Mouse (Mus musculus) limb, embryonic 14.5 days (tissue): Measurements from ENCODE around the gene Supt6. TPM values are rescaled to one million over a fixed set of nuclear protein-coding genes. Genes with fewer than 3 reads are reported as not detected.
A peak's percentile ranks its signal among the peaks of the same experiment; 100 is the strongest.
"Not testable (repeated sequence)": the region's sequence is repeated elsewhere in the genome, so short reads cannot be mapped to it uniquely, and the experiment has no call there.

Source experiments
- ATAC-seq: fragments of 200-750 bp; cut with Nextera tagmentation; 2 replicates; pipeline ENCODE4 v1.8.0; 2017; ENCODE audit warnings: low read depth, moderate number of reproducible peaks, moderate TSS enrichment; ENCODE audit not compliant: low FRiP score
- DNase-seq: peaks from one replicate; pipeline ENCODE4 v3.0.0-alpha.2; 2015; ENCODE audit warnings: low spot score
- H3K27ac ChIP-seq: fragments of 300-500 bp; sonication (generic); replicated peaks from 2 replicates; pipeline ENCODE4 v1.5.1; 2014; ENCODE audit warnings: low read depth, mild to moderate bottlenecking, low read length, moderate library complexity, mixed read lengths
- H3K27me3 ChIP-seq: fragments of 300-500 bp; sonication (generic); 2 replicates; pipeline ENCODE4 v1.6.1; 2014; ENCODE audit warnings: low read length, mixed read lengths; ENCODE audit not compliant: control insufficient read depth, insufficient read depth
- H3K36me3 ChIP-seq: fragments of 300-500 bp; sonication (generic); 2 replicates; pipeline ENCODE4 v1.6.1; 2014; ENCODE audit warnings: mild to moderate bottlenecking, low read length, moderate library complexity, mixed read lengths; ENCODE audit not compliant: control insufficient read depth, insufficient read depth
- H3K4me1 ChIP-seq: fragments of 300-500 bp; sonication (generic); 2 replicates; pipeline ENCODE4 v1.6.1; 2014; ENCODE audit warnings: antibody characterized with exemption, low read length, mixed read lengths; ENCODE audit not compliant: control insufficient read depth, insufficient read depth
- H3K4me2 ChIP-seq: fragments of 300-500 bp; sonication (generic); replicated peaks from 2 replicates; pipeline ENCODE4 v1.6.1; 2014; ENCODE audit warnings: low read depth, mild to moderate bottlenecking, low read length, moderate library complexity; ENCODE audit not compliant: severe bottlenecking
- H3K4me3 ChIP-seq: fragments of 300-500 bp; sonication (generic); replicated peaks from 2 replicates; pipeline ENCODE4 v1.5.1; 2014; ENCODE audit warnings: low read length
- H3K9ac ChIP-seq: fragments of 300-500 bp; sonication (generic); 2 replicates; pipeline ENCODE4 v1.6.1; 2014; ENCODE audit warnings: mild to moderate bottlenecking, low read depth, low read length, moderate library complexity; ENCODE audit not compliant: severe bottlenecking
- H3K9me3 ChIP-seq: fragments of 300-500 bp; sonication (generic); 2 replicates; pipeline ENCODE4 v1.6.1; 2016; ENCODE audit warnings: low read length; ENCODE audit not compliant: control insufficient read depth
- POLR2A ChIP-seq: fragments of 200-500 bp; IDR thresholded peaks from 2 replicates; pipeline ENCODE4 v1.8.0; 2012; ENCODE audit warnings: inconsistent platforms, mild to moderate bottlenecking, moderate library complexity, borderline replicate concordance; ENCODE audit not compliant: insufficient read depth, insufficient read length; ENCODE audit errors: extremely low read depth
- WGBS: fragments of 180-500 bp; shearing (Covaris S2); extraction: QIAGEN DNeasy Blood & Tissue Kit; methylation state at CpG from one replicate; pipeline ENCODE4 v1.1.7; 2014; 5-methylcytosine and 5-hydroxymethylcytosine counted together
- polyA plus RNA-seq, 2 experiments: library from polyadenylated mRNA; depleted of rRNA in 1 of 2; stranded (reverse) in 1 of 2; unstranded in 1 of 2; fragments of >200 nt; fragmentation: Nextera tagmentation in 1 of 2; extraction: Ambion mirVana in 1 of 2; gene quantifications; 2 replicates each; pipeline versions ENCODE4 v1.2.1 to v1.2.3; 2012 to 2014

Gene Supt6
- polyA plus RNA-seq, 2 experiments: 27.7 to 30.6 TPM

- 0 out of 2 replicates have a peak overlapping the region, but pooled peaks have one; percentile 13 for H3K27ac ChIP-seq
- peak overlapping the region; percentile 41 for H3K9ac ChIP-seq
- H3K4me2 ChIP-seq: peak overlapping the region; percentile 56
- peak overlapping the region; percentile 47 for H3K4me3 ChIP-seq
- 4% methylated on average over 28 of the region's 30 CpGs for WGBS
- H3K9me3 ChIP-seq: no peaks in the 10 kb centered on the region
- H3K36me3 ChIP-seq: peaks cover 34% of the 10 kb centered on the region
- DNase-seq (peak; percentile 83), ATAC-seq (peak; percentile 74)
- peaks cover 14% of the 10 kb centered on the region for H3K4me1 ChIP-seq
- H3K27me3 ChIP-seq: no peaks in the 10 kb centered on the region
- TF ChIP-seq POLR2A: no peak
These were observed 51.2 kb downstream of the Supt6 start for GRCm38 (mm10) chr11:78194411-78195100.

GRCm38 (mm10) chr11:78193113-78193512 lies 52.7 kb downstream of the Supt6 start, which contains the start of gene Proca1:
Gene Proca1, plus strand, starts transcription at chr11:78193392.
- 85% methylated on average over 1 of the region's 1 CpGs for WGBS
- H3K9ac ChIP-seq: no peak within 1 kb of the TSS
- DNase-seq: no peak
- H3K27me3 ChIP-seq: no peaks in the 10 kb centered on the region
- peaks cover 14% of the 10 kb centered on the region for H3K4me1 ChIP-seq
- peak within 1 kb of the TSS; percentile 56 for H3K4me2 ChIP-seq
- no peak for TF ChIP-seq POLR2A
- H3K4me3 ChIP-seq: peak within 1 kb of the TSS; percentile 47
- ATAC-seq: no peak
- peaks cover 34% of the 10 kb centered on the region for H3K36me3 ChIP-seq
- H3K9me3 ChIP-seq: no peaks in the 10 kb centered on the region
- H3K27ac ChIP-seq: no peak within 1 kb of the TSS

- DNase-seq (no peak), ATAC-seq (no peak)
- Histone ChIP-seq H3K9ac (peak overlapping the region; percentile 91), H3K4me2 (peak overlapping the region; percentile 73), H3K36me3 (peaks cover 34% of the 10 kb centered on the region), H3K27ac (peak overlapping the region; percentile 99), H3K9me3 (no peaks in the 10 kb centered on the region), H3K27me3 (no peaks in the 10 kb centered on the region), H3K4me1 (peaks cover 14% of the 10 kb centered on the region), H3K4me3 (peak overlapping the region; percentile 84)
- WGBS: 48% methylated on average over 6 of the region's 6 CpGs
- no peak for TF ChIP-seq POLR2A
These were observed 55.7 kb downstream of the Supt6 start for GRCm38 (mm10) chr11:78190041-78190440.

DNA sequence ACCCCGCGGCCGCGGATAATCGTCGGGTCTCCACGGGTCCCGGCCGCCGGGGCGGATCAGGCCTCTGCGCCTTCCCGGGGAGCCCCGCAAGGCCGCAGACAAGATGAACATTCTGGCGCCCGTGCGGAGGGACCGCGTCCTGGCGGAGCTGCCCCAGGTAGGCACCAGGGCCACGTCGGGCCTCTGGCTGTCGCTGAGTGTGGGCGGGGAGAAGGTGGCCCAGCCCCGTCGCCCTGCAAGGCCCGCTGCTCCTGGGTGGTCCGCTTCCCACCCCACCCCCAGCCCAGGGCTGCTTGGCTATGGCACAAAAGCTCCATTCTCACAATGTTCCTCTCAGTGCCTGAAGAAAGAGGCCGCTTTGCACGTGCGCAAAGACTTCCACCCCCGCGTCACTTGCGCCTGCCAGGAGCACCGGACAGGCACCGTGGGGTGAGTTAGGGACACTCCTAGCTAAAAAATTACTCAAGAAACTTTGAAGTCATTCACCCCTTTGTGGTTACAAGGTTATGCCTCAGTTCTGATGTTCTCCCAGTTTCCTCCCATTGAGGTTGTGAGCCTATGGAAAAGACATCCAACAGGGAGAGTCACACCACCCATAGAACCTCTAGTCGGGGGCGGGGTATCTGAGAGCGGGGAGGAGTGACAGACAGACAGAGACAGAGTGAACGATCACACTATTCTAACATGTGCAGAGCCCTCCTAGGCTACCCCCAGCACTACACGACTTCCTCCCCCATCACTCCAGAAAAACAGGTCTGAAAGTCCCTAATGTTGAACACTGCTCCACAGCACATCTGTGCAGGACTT lies 56.4 kb downstream of the Supt6 start:
- Histone ChIP-seq H3K9ac (peak overlapping the region; percentile 91), H3K9me3 (no peaks in the 10 kb centered on the region), H3K4me3 (peak overlapping the region; percentile 84), H3K4me1 (peaks cover 12% of the 10 kb centered on the region), H3K27ac (peak overlapping the region; percentile 99), H3K27me3 (no peaks in the 10 kb centered on the region), H3K4me2 (peak overlapping the region; percentile 73), H3K36me3 (peaks cover 34% of the 10 kb centered on the region)
- TF ChIP-seq POLR2A: peak; percentile 89
- peak; percentile 89 for DNase-seq
- peak; percentile 76 for ATAC-seq
- WGBS: under 1% methylated on average over 33 of the region's 42 CpGs

DNA sequence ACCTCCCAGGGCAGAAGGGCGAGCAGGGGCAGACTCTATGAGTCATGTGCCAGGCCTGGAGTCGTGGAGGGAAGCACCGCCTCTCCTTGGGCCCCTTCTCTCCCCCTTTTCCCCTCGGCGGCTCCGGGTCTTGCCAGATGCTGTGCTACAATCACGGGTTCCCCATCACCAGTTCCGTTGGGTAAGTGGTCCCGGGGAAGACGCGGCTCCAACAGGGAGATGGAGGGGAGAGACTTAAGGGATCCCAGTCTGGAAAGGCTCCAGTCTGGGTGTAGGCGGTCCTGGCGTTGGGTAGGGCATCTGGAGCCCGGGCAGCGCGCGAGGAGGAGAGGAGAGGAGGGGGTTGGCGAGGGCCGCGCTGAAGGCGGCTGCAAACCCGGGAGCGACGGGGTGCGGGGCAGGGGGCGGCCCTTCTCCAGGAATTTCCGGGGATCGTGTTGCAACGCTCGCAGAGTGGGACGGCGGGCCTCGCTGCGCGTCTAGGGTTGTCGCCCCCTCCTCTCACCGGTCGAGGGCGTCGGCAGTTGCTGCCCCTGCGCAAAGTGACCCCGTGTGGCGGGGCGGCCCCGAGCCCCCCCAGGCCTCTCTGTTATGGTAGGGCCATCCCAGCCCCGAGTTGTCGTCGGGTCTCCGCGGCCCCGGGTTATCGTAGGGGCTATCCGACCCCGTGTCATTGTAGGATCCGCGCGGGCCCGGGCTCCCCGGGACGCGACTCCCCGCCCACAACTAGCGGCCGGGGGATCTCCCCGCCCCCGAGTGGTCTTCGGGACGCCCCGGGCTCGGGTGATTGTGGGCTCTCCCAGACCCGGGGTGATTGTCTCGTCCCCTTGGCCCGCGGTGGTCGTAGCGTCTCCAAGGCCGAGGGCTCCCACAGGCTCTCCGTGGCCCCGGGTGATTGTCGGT lies 57.2 kb downstream of the Supt6 start, which contains the start of gene Rab34:
Rab34 (plus strand) TSS at position 100 of the 903 bp plus-strand sequence.
- Histone ChIP-seq H3K9me3 (no peaks in the 10 kb centered on the region), H3K27ac (peak within 1 kb of the TSS; percentile 99), H3K36me3 (peaks cover 32% of the 10 kb centered on the region), H3K9ac (peak within 1 kb of the TSS; percentile 91), H3K27me3 (no peaks in the 10 kb centered on the region), H3K4me3 (peak within 1 kb of the TSS; percentile 84), H3K4me1 (peaks cover 14% of the 10 kb centered on the region), H3K4me2 (peak within 1 kb of the TSS; percentile 73)
- DNase-seq: peak; percentile 93
- under 1% methylated on average over 51 of the region's 80 CpGs for WGBS
- peak; percentile 86 for ATAC-seq
- peak; percentile 72; the same call in 1 of the 2 replicates for TF ChIP-seq POLR2A

DNA sequence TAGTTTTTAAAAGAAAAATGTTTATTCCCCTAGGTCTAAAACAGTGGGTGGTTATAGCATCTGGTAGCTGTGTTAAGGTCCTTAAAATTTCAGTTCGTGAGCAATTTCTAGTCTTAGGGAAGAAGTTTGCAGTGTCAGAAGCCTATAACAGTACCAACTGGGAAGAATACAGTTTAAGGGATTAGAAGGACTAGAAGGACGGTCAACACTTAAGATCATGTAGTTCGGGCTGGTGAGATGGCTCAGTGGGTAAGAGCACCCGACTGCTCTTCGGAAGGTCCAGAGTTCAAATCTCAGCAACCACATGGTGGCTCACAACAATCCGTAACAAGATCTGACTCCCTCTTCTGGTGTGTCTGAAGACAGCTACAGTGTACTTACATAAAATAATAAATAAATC lies 61.1 kb downstream of the Supt6 start:
- H3K4me2 ChIP-seq, DNase-seq, H3K9me3 ChIP-seq, H3K4me3 ChIP-seq, H3K27me3 ChIP-seq, H3K9ac ChIP-seq, ATAC-seq, H3K27ac ChIP-seq: not testable (repeated sequence)
- 93% methylated on average over 6 of the region's 6 CpGs for WGBS
- Histone ChIP-seq H3K4me1 (peaks cover 25% of the 10 kb centered on the region), H3K36me3 (peaks cover 26% of the 10 kb centered on the region)
